Mouse (Mus musculus) heart, adult 11 months (tissue): ENCODE results near the gene Arhgap24.
A peak's percentile ranks its signal among the peaks of the same experiment; 100 is the strongest.

Source experiments
- DNase-seq: peaks from one replicate; pipeline ENCODE4 v3.0.0; 2022

The Arhgap24 gene

GRCm38 (mm10) chr5:102677176-102677575, 196.0 kb downstream of the Arhgap24 start:
- DNase-seq = peak; percentile 80

GRCm38 (mm10) chr5:102687673-102688072, 206.5 kb downstream of the Arhgap24 start:
- DNase-seq = peak; percentile 97

- DNase-seq = peak; percentile 85
These were observed 211.3 kb downstream of the Arhgap24 start for GRCm38 (mm10) chr5:102692487-102692886.

GRCm38 (mm10) chr5:102693192-102693591, 212.0 kb downstream of the Arhgap24 start:
- DNase-seq = peak; percentile 76

- peak; percentile 54 for DNase-seq
These were observed 212.7 kb downstream of the Arhgap24 start for GRCm38 (mm10) chr5:102693871-102694270.

GRCm38 (mm10) chr5:102697784-102698183, 216.6 kb downstream of the Arhgap24 start:
- peak; percentile 73 for DNase-seq

GRCm38 (mm10) chr5:102698396-102698795, 217.2 kb downstream of the Arhgap24 start:
- peak; percentile 85 for DNase-seq

GRCm38 (mm10) chr5:102698891-102699290, 217.7 kb downstream of the Arhgap24 start:
- peak; percentile 96 for DNase-seq

- DNase-seq = peak; percentile 91
These were observed 221.4 kb downstream of the Arhgap24 start for GRCm38 (mm10) chr5:102702581-102702980.

GRCm38 (mm10) chr5:102703325-102704099, 222.3 kb downstream of the Arhgap24 start:
- peak; percentile 89 for DNase-seq

- DNase-seq = peak; percentile 34
These were observed 224.0 kb downstream of the Arhgap24 start for GRCm38 (mm10) chr5:102705170-102705569.

- peak; percentile 55 for DNase-seq
These were observed 229.1 kb downstream of the Arhgap24 start for GRCm38 (mm10) chr5:102710336-102710735.

GRCm38 (mm10) chr5:102719368-102719972, 238.3 kb downstream of the Arhgap24 start:
- DNase-seq = peak; percentile 93

GRCm38 (mm10) chr5:102723558-102723957, 242.4 kb downstream of the Arhgap24 start:
- peak; percentile 87 for DNase-seq

- no peak for DNase-seq
These were observed 243.7 kb downstream of the Arhgap24 start for GRCm38 (mm10) chr5:102724813-102725348.

- DNase-seq = peak; percentile 36
These were observed 244.2 kb downstream of the Arhgap24 start for GRCm38 (mm10) chr5:102725365-102725764.

GRCm38 (mm10) chr5:102726985-102727384, 245.8 kb downstream of the Arhgap24 start:
- DNase-seq = peak; percentile 75

GRCm38 (mm10) chr5:102728531-102728930, 247.3 kb downstream of the Arhgap24 start:
- DNase-seq = no peak

- peak; percentile 84 for DNase-seq
These were observed 248.3 kb downstream of the Arhgap24 start for GRCm38 (mm10) chr5:102729476-102729875.

- DNase-seq = peak; percentile 91
These were observed 254.9 kb downstream of the Arhgap24 start for GRCm38 (mm10) chr5:102736131-102736530.

GRCm38 (mm10) chr5:102742554-102743255, 261.5 kb downstream of the Arhgap24 start:
- DNase-seq = no peak

GRCm38 (mm10) chr5:102743436-102743835, 262.2 kb downstream of the Arhgap24 start:
- DNase-seq = no peak

GRCm38 (mm10) chr5:102744051-102744450, 262.9 kb downstream of the Arhgap24 start:
- DNase-seq = peak; percentile 73
